In genomic region chr17:27907512-27908205, GRCm38 (mm10) we compare ENCODE assay signal across 8 mouse cellular contexts. TPM values are rescaled to one million over a fixed set of nuclear protein-coding genes. Genes with fewer than 3 reads are reported as not detected.
DNase-seq lines count a peak whose midpoint lies in the region; ATAC-seq and TF ChIP-seq lines count a peak whose summit lies in the region.

No protein-coding gene starts in this region.

- H3K36me3 ChIP-seq in ES-E14 (ENCODE audit: control insufficient read depth, insufficient read depth, low read length, poor library complexity, severe bottlenecking), result peaks cover 7% of the 10 kb centered on the region; the same call in 1 of the 2 replicates
- H3K36me3 ChIP-seq in forebrain, postnatal 0 days (ENCODE audit: insufficient read depth), result peaks cover 18% of the 10 kb centered on the region
- H3K36me3 ChIP-seq in lung, embryonic 15.5 days, result peaks cover 18% of the 10 kb centered on the region

- under 1% methylated on average over 45 of the region's 45 CpGs for WGBS in forebrain, postnatal 0 days
- WGBS in lung, embryonic 15.5 days, result under 1% methylated on average over 45 of the region's 45 CpGs

- H3K9me3 ChIP-seq in ES-E14 (ENCODE audit: control insufficient read depth, insufficient read depth, low read depth, low read length), result no peaks in the 10 kb centered on the region
- H3K9me3 ChIP-seq in forebrain, postnatal 0 days (ENCODE audit: low read length), result no peaks in the 10 kb centered on the region
- no peaks in the 10 kb centered on the region for H3K9me3 ChIP-seq in lung, embryonic 15.5 days

- peak; percentile 86 for DNase-seq in ES-E14 (ENCODE audit: low read depth, low spot score)
- DNase-seq in cerebellum, adult 18-20 months, result peak; percentile 92 to 98
- DNase-seq in forebrain, postnatal 0 days, result peak; percentile 96
- peak; percentile 97 for DNase-seq in heart, postnatal 4 days
- peak; percentile 88 to 96 for DNase-seq in layer of hippocampus, adult 8-10 months (ENCODE audit: low spot score in 2 of 2)
- peak; percentile 88 for DNase-seq in ovary, adult 18-20 months (ENCODE audit: low spot score)
- DNase-seq in thymus, postnatal 0 days (ENCODE audit: low spot score), result peak; percentile 88

- peak overlapping the region; percentile 84 to 88 for H3K4me3 ChIP-seq in ES-E14 (ENCODE audit: insufficient read depth in 1 of 2, low read depth in 1 of 2, low read length in 2 of 2, poor library complexity in 1 of 2, severe bottlenecking in 1 of 2)
- peak overlapping the region; percentile 96 for H3K4me3 ChIP-seq in forebrain, postnatal 0 days (ENCODE audit: low read depth, low read length)
- H3K4me3 ChIP-seq in lung, embryonic 15.5 days, result peak overlapping the region; percentile 89

- peak overlapping the region; percentile 1; the same call in 1 of the 2 replicates for H3K27ac ChIP-seq in ES-E14 (ENCODE audit: insufficient read depth, low read depth, low read length, poor library complexity, severe bottlenecking)
- H3K27ac ChIP-seq in forebrain, postnatal 0 days (ENCODE audit: low read depth, low read length), result peak overlapping the region; percentile 81
- H3K27ac ChIP-seq in lung, embryonic 15.5 days, result peak overlapping the region; percentile 34; the same call in 1 of the 2 replicates

- TF ChIP-seq CTCF in forebrain, postnatal 0 days (IDR thresholded peaks at IDR 0.05; ENCODE audit: low read depth), result peak; percentile 57

- peak overlapping the region; percentile 79 for H3K4me2 ChIP-seq in forebrain, postnatal 0 days (ENCODE audit: low read depth)
- H3K4me2 ChIP-seq in lung, embryonic 15.5 days, result peak overlapping the region; percentile 83

- ATAC-seq in forebrain, postnatal 0 days, result peak; percentile 60
- peak; percentile 60; the same call in 1 of the 2 replicates for ATAC-seq in lung, embryonic 15.5 days (ENCODE audit: borderline replicate concordance, extremely low read depth, low FRiP score, low TSS enrichment)

- in situ Hi-C loops in ES-E14 (cut with MboI; ENCODE audit: low sequenced_read_pairs in 2 of 2, unreplicated experiment in 2 of 2), result no loop called here

- peak overlapping the region; percentile 91 for H3K9ac ChIP-seq in ES-E14 (ENCODE audit: insufficient read depth, low read depth, low read length, poor library complexity, severe bottlenecking)
- peak overlapping the region; percentile 84 for H3K9ac ChIP-seq in forebrain, postnatal 0 days
- H3K9ac ChIP-seq in lung, embryonic 15.5 days, result peak overlapping the region; percentile 91

- H3K27me3 ChIP-seq in forebrain, postnatal 0 days (ENCODE audit: insufficient read depth, low read length), result no peaks in the 10 kb centered on the region
- no peaks in the 10 kb centered on the region for H3K27me3 ChIP-seq in lung, embryonic 15.5 days

- no peaks in the 10 kb centered on the region; a peak in 1 of 4 replicates for H3K4me1 ChIP-seq in ES-E14 (ENCODE audit: control insufficient read depth in 2 of 2, insufficient read depth in 2 of 2, low read length in 2 of 2, poor library complexity in 1 of 2)
- peaks cover 18% of the 10 kb centered on the region; the same call in 1 of the 2 replicates for H3K4me1 ChIP-seq in forebrain, postnatal 0 days (ENCODE audit: insufficient read depth)
- peaks cover 30% of the 10 kb centered on the region for H3K4me1 ChIP-seq in lung, embryonic 15.5 days

TF ChIP-seq in ES-E14, 5 proteins besides CTCF, POLR2A, EP300 and RAD21:
- TF ChIP-seq HCFC1 (IDR thresholded peaks at IDR 0.05; ENCODE audit: borderline replicate concordance, insufficient read depth, low read length) (peak; percentile 87), ZC3H11A (IDR thresholded peaks at IDR 0.05; ENCODE audit: borderline replicate concordance, low read depth, low read length) (no peak), MAFK (IDR thresholded peaks at IDR 0.05; ENCODE audit: insufficient read depth, low read depth, low read length) (no peak), ZNF384 (IDR thresholded peaks at IDR 0.05; ENCODE audit: low read depth, low read length) (no peak), CHD2 (IDR thresholded peaks at IDR 0.05; ENCODE audit: low read depth, low read length) (peak; percentile 93)

RNA-seq across cellular contexts. Expression of gene Anks1, which starts 1.4 kb away (rescaled TPM):
- total RNA-seq in ES-E14 (2012; rRNA removed), result 20.9 and 24.7 TPM in 2 replicates
- total RNA-seq in forebrain, postnatal 0 days (2014; rRNA removed), result 45.0 and 67.4 TPM in 2 replicates
- polyA plus RNA-seq in forebrain, postnatal 0 days (2015; fragmentation: Nextera tagmentation; extraction: Ambion mirVana), result 16.8 and 21.1 TPM in 2 replicates
- 10 to 100 TPM; 54.2 to 59.2 TPM for total RNA-seq in heart, postnatal 4 days (2021)
- 10 to 100 TPM; 40.2 to 47.4 (median 41.6) TPM for total RNA-seq in layer of hippocampus, adult 8-10 months (2022)
- 17.1 and 19.3 TPM in 2 replicates for polyA plus RNA-seq in lung, embryonic 15.5 days (2015; fragmentation: Nextera tagmentation; extraction: Ambion mirVana)
- 14.5 and 16.8 TPM in 2 replicates for polyA plus RNA-seq in thymus, postnatal 0 days (2015; fragmentation: Nextera tagmentation; extraction: Ambion mirVana)

RNA-seq across cellular contexts. Expression of gene Taf11, which starts 2.0 kb away (rescaled TPM):
- 25.5 and 35.8 TPM in 2 replicates for total RNA-seq in ES-E14 (2012; rRNA removed)
- total RNA-seq in forebrain, postnatal 0 days (2014; rRNA removed), result 22.9 and 23.9 TPM in 2 replicates
- polyA plus RNA-seq in forebrain, postnatal 0 days (2015; fragmentation: Nextera tagmentation; extraction: Ambion mirVana), result 53.1 and 60.6 TPM in 2 replicates
- 10 to 100 TPM; 28.5 to 29.3 TPM for total RNA-seq in heart, postnatal 4 days (2021)
- 10 to 100 TPM; 33.2 to 40.6 (median 37.4) TPM for total RNA-seq in layer of hippocampus, adult 8-10 months (2022)
- polyA plus RNA-seq in lung, embryonic 15.5 days (2015; fragmentation: Nextera tagmentation; extraction: Ambion mirVana), result 68.6 and 73.5 TPM in 2 replicates
- polyA plus RNA-seq in thymus, postnatal 0 days (2015; fragmentation: Nextera tagmentation; extraction: Ambion mirVana), result 60.6 and 61.5 TPM in 2 replicates

RNA-seq across cellular contexts. Expression of gene Uhrf1bp1, which starts 51.4 kb away (rescaled TPM):
- total RNA-seq in ES-E14 (2012; rRNA removed), result 16.5 and 21.4 TPM in 2 replicates
- total RNA-seq in forebrain, postnatal 0 days (2014; rRNA removed), result 9.8 and 13.6 TPM in 2 replicates
- polyA plus RNA-seq in forebrain, postnatal 0 days (2015; fragmentation: Nextera tagmentation; extraction: Ambion mirVana), result 2.1 and 2.6 TPM in 2 replicates
- 10 to 100 TPM; 20.7 to 21.9 TPM for total RNA-seq in heart, postnatal 4 days (2021)
- total RNA-seq in layer of hippocampus, adult 8-10 months (2022), result 10 to 100 TPM; 17.5 to 20.4 (median 18.4) TPM
- polyA plus RNA-seq in lung, embryonic 15.5 days (2015; fragmentation: Nextera tagmentation; extraction: Ambion mirVana), result 3.5 and 4.8 TPM in 2 replicates
- 1.1 and 1.6 TPM in 2 replicates for polyA plus RNA-seq in thymus, postnatal 0 days (2015; fragmentation: Nextera tagmentation; extraction: Ambion mirVana)

Comparison
In these comparisons a context has a peak if more than half of its experiments do, and no peak if none do; other contexts are left out.
1. Peak in every context shown above with its lines: DNase-seq, ATAC-seq, H3K4me3 ChIP-seq and H3K27ac ChIP-seq.
2. H3K27ac ChIP-seq: peak in every context shown above with its lines; median percentile 81 in forebrain, postnatal 0 days; 34 in lung, embryonic 15.5 days; 1 in ES-E14.